Mouse (Mus musculus) left cerebral cortex, adult 9 months (tissue): ENCODE results near the gene Fam53b.

Experiments
- DNase-seq, 2 experiments: peaks; one replicate each; pipeline ENCODE4 v3.0.0; 2022; ENCODE audit warnings: low spot score in 2 of 2

Fam53b gene

GRCm38 (mm10) chr7:132787496-132788190, 26.0 kb downstream of the Fam53b start:
- DNase-seq = no peak

DNA sequence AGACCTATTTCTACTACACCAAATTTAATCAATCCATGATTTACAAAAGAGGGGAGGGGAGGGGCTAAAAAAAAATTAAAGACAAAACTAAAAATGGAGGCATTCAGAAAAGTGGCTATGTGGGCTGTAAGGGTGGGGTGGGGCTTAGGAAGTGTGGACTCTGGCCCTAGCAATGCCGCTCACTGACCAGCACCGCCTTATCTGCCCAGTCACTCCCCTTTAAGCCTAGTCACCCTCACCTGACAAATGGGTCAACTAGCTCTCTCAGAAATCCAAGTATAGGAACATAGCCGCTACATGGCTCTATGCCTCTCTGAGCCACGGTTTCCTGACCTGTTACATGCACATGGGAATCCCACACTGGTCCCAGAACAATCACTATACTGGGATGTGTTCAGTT, 26.7 kb downstream of the Fam53b start:
- no peak for DNase-seq

- DNase-seq = no peak
Measured at GRCm38 (mm10) chr7:132786522-132786921, 27.2 kb downstream of the Fam53b start.

DNA sequence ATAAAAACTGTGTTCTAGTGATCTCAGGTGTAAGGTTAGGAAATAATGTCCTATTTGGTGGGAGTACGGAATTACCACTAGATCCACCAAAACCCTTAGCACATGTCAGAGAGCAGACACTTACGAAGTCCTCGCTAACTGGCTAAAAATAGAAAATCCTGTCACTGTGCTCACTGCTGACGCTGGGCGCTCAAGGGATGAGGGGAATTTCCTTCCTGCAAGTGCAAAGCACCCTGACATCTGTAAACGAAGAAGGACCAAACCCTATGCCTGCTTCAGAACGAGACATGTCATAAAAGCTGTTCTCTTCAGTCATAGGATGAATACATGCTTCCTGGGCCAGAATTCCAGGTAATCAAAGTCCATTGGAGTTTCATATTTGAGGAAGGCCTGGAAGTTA, 27.7 kb downstream of the Fam53b start:
- no peak for DNase-seq

DNA sequence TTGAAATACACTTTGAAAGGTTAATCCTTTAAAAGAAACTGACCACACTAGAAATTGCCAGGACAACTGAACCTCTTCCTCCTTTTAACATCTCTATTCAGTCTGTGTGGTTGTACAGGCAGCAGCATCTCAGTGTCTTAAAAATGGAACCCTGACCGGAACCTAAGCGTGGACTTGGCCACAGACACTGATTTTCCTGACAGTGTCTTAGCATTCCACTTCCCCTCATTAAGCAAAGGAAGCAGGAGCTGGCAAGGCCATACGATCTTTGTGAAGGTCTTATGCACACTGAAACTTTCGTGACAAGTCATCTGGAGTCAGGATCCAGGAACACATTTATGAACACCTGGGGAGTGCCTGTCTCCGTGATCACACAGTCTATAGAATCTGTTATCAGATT, 29.6 kb downstream of the Fam53b start:
- no peak for DNase-seq

- DNase-seq = no peak
Measured at GRCm38 (mm10) chr7:132781850-132782249, 31.8 kb downstream of the Fam53b start.

- DNase-seq = no peak
Measured at GRCm38 (mm10) chr7:132781130-132781814, 32.4 kb downstream of the Fam53b start.

- no peak for DNase-seq
Measured at GRCm38 (mm10) chr7:132780611-132781010, 33.1 kb downstream of the Fam53b start.

- no peak for DNase-seq
Measured at GRCm38 (mm10) chr7:132778630-132779029, 35.1 kb downstream of the Fam53b start.

GRCm38 (mm10) chr7:132777728-132778453, 35.8 kb downstream of the Fam53b start:
- DNase-seq = no peak

DNA sequence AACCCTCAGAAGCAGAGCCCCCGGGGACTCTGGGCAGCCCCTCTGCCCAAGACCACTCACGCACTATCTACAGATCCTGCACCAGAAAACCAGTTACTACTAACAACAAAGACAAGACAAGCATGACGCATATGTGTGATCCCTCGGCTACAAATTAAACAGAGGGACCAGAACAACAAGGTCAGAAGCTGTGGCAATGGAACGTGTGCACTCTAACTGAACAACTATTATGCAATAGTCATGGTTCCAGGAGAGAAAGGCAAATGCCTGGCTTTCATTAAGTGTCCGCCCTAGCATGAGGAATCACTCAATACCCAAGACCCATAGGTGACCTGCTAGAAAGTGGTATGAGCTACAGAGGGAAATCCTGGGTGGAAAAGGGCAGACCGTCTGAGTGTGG, 36.6 kb downstream of the Fam53b start:
- no peak for DNase-seq

GRCm38 (mm10) chr7:132776338-132777111, 37.2 kb downstream of the Fam53b start:
- no peak for DNase-seq

DNA sequence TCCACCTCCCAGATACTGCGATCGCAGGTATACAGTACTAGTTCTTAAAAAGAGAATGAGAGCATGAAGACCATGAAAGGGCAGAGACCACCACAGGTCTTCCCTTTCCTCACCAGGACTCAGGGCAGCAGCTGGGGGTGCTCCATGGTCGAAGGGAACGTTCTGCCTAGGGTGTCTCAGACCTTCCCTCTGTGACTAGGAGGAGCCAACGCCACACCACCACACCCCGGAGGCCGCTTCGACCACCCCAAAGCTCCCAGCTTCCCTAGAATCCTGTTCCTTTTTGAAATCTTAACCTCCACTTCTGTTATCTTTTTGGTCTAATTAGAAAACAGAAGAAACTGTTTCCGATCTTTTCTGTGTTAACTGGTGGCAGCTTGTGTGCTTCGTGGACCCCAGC, 37.8 kb downstream of the Fam53b start:
- no peak for DNase-seq

- DNase-seq = no peak
Measured at GRCm38 (mm10) chr7:132775333-132775732, 38.4 kb downstream of the Fam53b start.

- DNase-seq = no peak
Measured at GRCm38 (mm10) chr7:132773011-132773705, 40.5 kb downstream of the Fam53b start.

DNA sequence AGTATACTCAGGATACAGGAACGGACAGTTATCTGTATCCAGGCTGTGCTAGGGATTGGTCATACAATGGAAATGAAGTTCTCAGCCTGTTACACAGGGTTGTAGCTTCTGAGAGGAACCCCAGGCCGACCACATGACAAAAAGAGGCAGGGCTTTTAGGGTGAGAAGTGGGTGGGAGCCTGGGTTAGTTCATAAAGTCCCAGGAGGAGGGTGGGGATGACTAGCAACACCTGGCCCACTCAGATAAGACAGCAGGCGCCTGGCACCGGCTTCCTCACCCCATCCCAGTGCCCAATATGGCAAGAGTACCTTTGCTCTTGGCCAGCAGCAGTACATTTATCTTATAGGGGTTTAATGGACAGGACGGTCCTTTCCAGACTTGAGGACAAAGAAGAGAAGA, 41.2 kb downstream of the Fam53b start:
- DNase-seq = no peak

- DNase-seq = no peak
Measured at GRCm38 (mm10) chr7:132768498-132769344, 45.0 kb downstream of the Fam53b start.

DNA sequence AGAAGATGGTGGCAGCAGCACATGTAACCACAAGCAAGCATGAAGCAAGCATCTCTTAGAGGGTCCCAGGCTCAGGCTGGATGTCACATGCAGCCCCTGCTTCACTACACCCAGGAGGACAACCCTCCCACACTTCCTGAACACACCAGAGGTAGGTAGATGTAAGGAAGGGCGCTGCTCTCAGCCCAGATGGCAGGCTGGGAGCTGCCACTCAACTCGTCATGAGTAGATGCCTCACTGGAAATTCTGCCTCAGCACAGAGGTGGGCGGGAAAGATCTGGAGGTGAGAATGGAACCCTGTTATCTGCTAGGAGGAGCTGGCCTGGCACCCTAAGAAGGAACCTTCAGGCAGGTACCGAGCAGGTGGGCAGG, 45.7 kb downstream of the Fam53b start:
- DNase-seq = no peak

DNA sequence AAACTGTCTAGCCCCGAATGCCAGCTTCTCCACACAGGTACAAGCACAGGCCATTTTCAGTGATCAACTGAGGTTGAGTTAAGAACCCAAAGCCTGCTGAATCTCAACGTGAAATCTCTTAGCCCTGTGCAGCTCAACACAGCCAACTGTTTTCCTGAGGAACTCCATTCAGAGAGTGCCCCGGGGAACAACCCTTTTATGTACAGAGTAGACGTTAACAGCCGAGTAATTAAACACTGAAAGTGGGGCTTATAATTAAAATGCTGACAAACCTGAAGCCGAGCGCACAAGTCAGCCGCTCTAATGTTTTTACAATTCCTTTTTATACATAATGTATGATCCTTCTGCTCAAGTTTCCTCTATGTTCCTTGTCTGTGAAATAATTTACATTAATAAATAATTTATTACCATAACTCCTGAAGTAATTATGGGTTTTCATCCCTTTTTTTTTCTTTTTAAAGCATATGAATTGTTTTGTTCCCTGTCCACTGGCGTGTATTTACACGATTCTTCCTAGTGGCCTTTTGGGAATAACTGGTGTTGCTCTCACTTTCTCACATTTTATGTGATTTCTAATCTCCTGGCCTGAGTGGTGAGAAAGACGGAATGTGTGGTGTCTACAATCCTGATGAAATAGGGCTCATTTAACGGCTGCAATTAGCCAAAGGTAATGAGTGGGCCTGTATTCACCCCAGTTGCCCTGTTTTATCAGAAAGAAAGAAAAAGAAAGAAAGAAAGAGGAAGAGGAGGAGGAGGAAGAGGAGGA, 46.3 kb downstream of the Fam53b start:
- DNase-seq = no peak
